Mouse (Mus musculus) liver, adult 2 months (tissue): ENCODE results near the gene Rgp1.

Experiments used
- CTCF ChIP-seq: fragments of 200-500 bp; IDR thresholded peaks from 2 replicates; pipeline ENCODE4 v1.5.1; 2011; ENCODE audit warnings: low read depth, low read length, control low read depth
- POLR2A ChIP-seq: fragments of 200-500 bp; IDR thresholded peaks from 2 replicates; pipeline ENCODE4 v1.6.1; 2011; ENCODE audit warnings: low read length, control low read depth; ENCODE audit not compliant: insufficient read depth; ENCODE audit errors: extremely low read depth

DNA sequence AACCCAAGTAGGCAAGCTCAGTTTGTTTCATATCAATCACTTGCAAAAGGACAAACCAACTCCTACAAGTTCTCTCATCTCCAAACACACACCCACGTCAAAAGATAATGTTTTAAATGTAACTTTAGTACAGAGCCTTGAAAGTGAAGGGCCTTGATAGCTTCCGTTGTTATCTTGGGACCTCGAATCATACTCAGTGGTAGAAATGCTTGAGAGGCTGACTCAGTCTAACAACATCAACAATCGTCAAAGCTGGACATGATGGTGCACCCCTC is 15.0 kb upstream of the Rgp1 start:
- TF ChIP-seq CTCF = no peak
- TF ChIP-seq POLR2A = no peak
